Mouse (Mus musculus) myocyte (in vitro differentiated cells): ENCODE results near the gene Gm32717.
"Not testable (repeated sequence)": the region's sequence is repeated elsewhere in the genome, so short reads cannot be mapped to it uniquely, and the experiment has no call there.

ENCODE experiments used
- CEBPB ChIP-seq: IDR thresholded peaks from 2 replicates; pipeline ENCODE4 v1.6.1; 2011; ENCODE audit warnings: mild to moderate bottlenecking, moderate library complexity; ENCODE audit not compliant: poor library complexity, insufficient read depth, severe bottlenecking
- MAX ChIP-seq: IDR thresholded peaks from one replicate; pipeline ENCODE4 v1.6.1; 2011; ENCODE audit warnings: low read depth, mild to moderate bottlenecking, control low read depth
- POLR2A ChIP-seq: IDR thresholded peaks from one replicate; pipeline ENCODE4 v1.6.1; 2011; ENCODE audit warnings: low read depth, mild to moderate bottlenecking, control low read depth, moderate library complexity; ENCODE audit not compliant: insufficient read length
- TCF12 ChIP-seq: IDR thresholded peaks from one replicate; pipeline ENCODE4 v1.6.1; 2011; ENCODE audit warnings: mild to moderate bottlenecking, control low read depth; ENCODE audit not compliant: poor library complexity, insufficient read depth, severe bottlenecking
- TCF3 ChIP-seq: IDR thresholded peaks from one replicate; pipeline ENCODE4 v1.6.1; 2011; ENCODE audit warnings: low read depth, control low read depth; ENCODE audit not compliant: insufficient read length

- not testable (repeated sequence) for TF ChIP-seq CEBPB, POLR2A, TCF3, TCF12, MAX
These were observed 8.5 kb upstream of the Gm32717 start for GRCm38 (mm10) chr10:118249006-118249595.
